Mouse (Mus musculus): Measurements from ENCODE around the gene Nr5a2. TPM values are rescaled to one million over a fixed set of nuclear protein-coding genes. Genes with fewer than 3 reads are reported as not detected.

Gene Nr5a2
- total RNA-seq (2014; rRNA removed) (2.1 and 2.6 TPM in 2 replicates), polyA plus RNA-seq (2015; fragmentation: Nextera tagmentation; extraction: Ambion mirVana) (0.43 and 0.90 TPM in 2 replicates)

- Histone ChIP-seq H3K27me3 (ENCODE audit: insufficient read depth, low read length) (peaks cover 15% of the 10 kb centered on the region; the same call in 1 of the 2 replicates), H3K9ac (replicated peaks; ENCODE audit: low read length, poor library complexity, severe bottlenecking) (no peak within 1 kb of the TSS)
- no peak for ATAC-seq (ENCODE audit: low FRiP score)
Measured at GRCm38 (mm10) chr1:136960428-136961012, at the start of gene Nr5a2. Nr5a2 (minus strand) TSS chr1:136960448.

GRCm38 (mm10) chr1:137008726-137009239, 48.5 kb upstream of the Nr5a2 start:
- Histone ChIP-seq H3K4me2 (ENCODE audit: low read depth, low read length, poor library complexity, severe bottlenecking) (no peak overlapping the region), H3K36me3 (ENCODE audit: insufficient read depth, low read length) (no peaks in the 10 kb centered on the region), H3K27me3 (ENCODE audit: insufficient read depth, low read length) (no peaks in the 10 kb centered on the region), H3K9me3 (ENCODE audit: low read length) (no peaks in the 10 kb centered on the region), H3K4me1 (ENCODE audit: insufficient read depth, low read length) (no peaks in the 10 kb centered on the region), H3K4me3 (ENCODE audit: low read depth, low read length) (no peak overlapping the region), H3K9ac (replicated peaks; ENCODE audit: low read length, poor library complexity, severe bottlenecking) (no peak overlapping the region), H3K27ac (ENCODE audit: low read depth, low read length) (no peak overlapping the region)
- DNase-seq (ENCODE audit: low spot score) (no peak), ATAC-seq (ENCODE audit: low FRiP score) (no peak)
- WGBS: 82% methylated on average over 6 of the region's 6 CpGs
- TF ChIP-seq CTCF (IDR thresholded peaks at IDR 0.05): no peak

More at GRCm38 (mm10) chr1:136960428-136961012, at the start of gene Nr5a2:
- DNase-seq (ENCODE audit: low spot score): no peak
- Histone ChIP-seq H3K4me3 (ENCODE audit: low read depth, low read length) (no peak within 1 kb of the TSS), H3K4me2 (ENCODE audit: low read depth, low read length, poor library complexity, severe bottlenecking) (no peak within 1 kb of the TSS), H3K4me1 (ENCODE audit: insufficient read depth, low read length) (no peaks in the 10 kb centered on the region), H3K9me3 (ENCODE audit: low read length) (no peaks in the 10 kb centered on the region), H3K27ac (ENCODE audit: low read depth, low read length) (no peak within 1 kb of the TSS), H3K36me3 (ENCODE audit: insufficient read depth, low read length) (no peaks in the 10 kb centered on the region)
- WGBS: 69% methylated on average over 4 of the region's 4 CpGs
- TF ChIP-seq CTCF (IDR thresholded peaks at IDR 0.05): no peak

- Histone ChIP-seq H3K4me2 (ENCODE audit: low read depth, low read length, poor library complexity, severe bottlenecking) (no peak overlapping the region), H3K4me1 (ENCODE audit: insufficient read depth, low read length) (no peaks in the 10 kb centered on the region), H3K4me3 (ENCODE audit: low read depth, low read length) (no peak overlapping the region), H3K9me3 (ENCODE audit: low read length) (0 out of 2 replicates have a peak, but pooled peaks cover 3% of the 10 kb centered on the region), H3K27me3 (ENCODE audit: insufficient read depth, low read length) (no peaks in the 10 kb centered on the region), H3K36me3 (ENCODE audit: insufficient read depth, low read length) (no peaks in the 10 kb centered on the region), H3K27ac (ENCODE audit: low read depth, low read length) (no peak overlapping the region), H3K9ac (replicated peaks; ENCODE audit: low read length, poor library complexity, severe bottlenecking) (no peak overlapping the region)
- no peak for DNase-seq (ENCODE audit: low spot score)
- no peak for ATAC-seq (ENCODE audit: low FRiP score)
- TF ChIP-seq CTCF (IDR thresholded peaks at IDR 0.05): peak; percentile 8; the same call in 1 of the 2 replicates
- 91% methylated on average over 1 of the region's 1 CpGs for WGBS
Measured at GRCm38 (mm10) chr1:137003816-137004215, 43.6 kb upstream of the Nr5a2 start.

- Histone ChIP-seq H3K36me3 (ENCODE audit: insufficient read depth, low read length) (no peaks in the 10 kb centered on the region), H3K4me1 (ENCODE audit: insufficient read depth, low read length) (no peaks in the 10 kb centered on the region), H3K27ac (ENCODE audit: low read depth, low read length) (no peak overlapping the region), H3K27me3 (ENCODE audit: insufficient read depth, low read length) (no peaks in the 10 kb centered on the region), H3K9me3 (ENCODE audit: low read length) (0 out of 2 replicates have a peak, but pooled peaks cover 3% of the 10 kb centered on the region), H3K4me3 (ENCODE audit: low read depth, low read length) (no peak overlapping the region), H3K4me2 (ENCODE audit: low read depth, low read length, poor library complexity, severe bottlenecking) (no peak overlapping the region), H3K9ac (replicated peaks; ENCODE audit: low read length, poor library complexity, severe bottlenecking) (no peak overlapping the region)
- TF ChIP-seq CTCF (IDR thresholded peaks at IDR 0.05): no peak
- WGBS: 97% methylated on average over 1 of the region's 1 CpGs
- ATAC-seq (ENCODE audit: low FRiP score): no peak
- DNase-seq (ENCODE audit: low spot score): no peak
Measured at GRCm38 (mm10) chr1:137003144-137003543, 42.9 kb upstream of the Nr5a2 start.

- Histone ChIP-seq H3K4me2 (ENCODE audit: low read depth, low read length, poor library complexity, severe bottlenecking) (no peak overlapping the region), H3K4me1 (ENCODE audit: insufficient read depth, low read length) (no peaks in the 10 kb centered on the region), H3K27me3 (ENCODE audit: insufficient read depth, low read length) (no peaks in the 10 kb centered on the region), H3K27ac (ENCODE audit: low read depth, low read length) (no peak overlapping the region), H3K4me3 (ENCODE audit: low read depth, low read length) (no peak overlapping the region), H3K9ac (replicated peaks; ENCODE audit: low read length, poor library complexity, severe bottlenecking) (no peak overlapping the region), H3K36me3 (ENCODE audit: insufficient read depth, low read length) (no peaks in the 10 kb centered on the region), H3K9me3 (ENCODE audit: low read length) (no peaks in the 10 kb centered on the region)
- TF ChIP-seq CTCF (IDR thresholded peaks at IDR 0.05): no peak
- ATAC-seq (ENCODE audit: low FRiP score) (no peak), DNase-seq (ENCODE audit: low spot score) (no peak)
- 83% methylated on average over 8 of the region's 8 CpGs for WGBS
Measured at GRCm38 (mm10) chr1:136991762-136992352, 31.6 kb upstream of the Nr5a2 start.

- Histone ChIP-seq H3K4me1 (ENCODE audit: insufficient read depth, low read length) (no peaks in the 10 kb centered on the region), H3K4me2 (ENCODE audit: low read depth, low read length, poor library complexity, severe bottlenecking) (no peak overlapping the region), H3K27me3 (ENCODE audit: insufficient read depth, low read length) (no peaks in the 10 kb centered on the region), H3K36me3 (ENCODE audit: insufficient read depth, low read length) (no peaks in the 10 kb centered on the region), H3K9me3 (ENCODE audit: low read length) (no peaks in the 10 kb centered on the region), H3K4me3 (ENCODE audit: low read depth, low read length) (no peak overlapping the region), H3K27ac (ENCODE audit: low read depth, low read length) (no peak overlapping the region), H3K9ac (replicated peaks; ENCODE audit: low read length, poor library complexity, severe bottlenecking) (no peak overlapping the region)
- DNase-seq (ENCODE audit: low spot score) (no peak), ATAC-seq (ENCODE audit: low FRiP score) (no peak)
- 88% methylated on average over 5 of the region's 5 CpGs for WGBS
- no peak for TF ChIP-seq CTCF (IDR thresholded peaks at IDR 0.05)
Measured at GRCm38 (mm10) chr1:136980253-136980893, 20.1 kb upstream of the Nr5a2 start.
